Mouse (Mus musculus): ENCODE measurements around the gene Fam222a.

The Fam222a gene

GRCm38 (mm10) chr5:114611968-114612608, 44.3 kb downstream of the Fam222a start:
- in situ Hi-C loops (cut with MboI): loop anchor here (10.0 kb wide), 1 partner anchor 157 kb away; no protein-coding TSS in a partner anchor

DNA sequence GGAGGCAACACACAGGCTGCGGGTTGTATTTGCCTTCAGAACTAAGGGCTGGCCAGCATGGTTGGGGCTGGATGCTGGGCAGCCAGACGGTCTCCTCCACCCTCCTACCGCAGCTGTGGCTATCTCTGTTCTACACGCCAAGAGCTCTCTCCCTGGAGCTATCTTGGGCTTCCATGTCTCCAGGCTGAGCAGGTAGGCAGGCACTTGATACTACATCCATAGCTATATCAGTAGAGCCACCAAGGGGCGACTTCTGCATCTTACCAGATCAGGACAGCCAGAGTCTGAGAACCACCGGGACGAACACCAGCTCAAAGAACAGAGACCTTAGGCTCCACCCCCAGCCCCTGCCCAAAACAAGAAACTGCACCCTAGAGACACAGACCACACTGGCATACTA, 47.0 kb downstream of the Fam222a start:
- in situ Hi-C loops (cut with MboI): loop anchor here (10.0 kb wide), 1 partner anchor 160 kb away; no protein-coding TSS in a partner anchor

GRCm38 (mm10) chr5:114616336-114617061, 48.7 kb downstream of the Fam222a start:
- in situ Hi-C loops (cut with MboI): loop anchor here (10.0 kb wide), 1 partner anchor 162 kb away; no protein-coding TSS in a partner anchor

- in situ Hi-C loops (cut with MboI): loop anchor here (10.0 kb wide), 1 partner anchor 163 kb away; no protein-coding TSS in a partner anchor
These were observed 50.0 kb downstream of the Fam222a start for GRCm38 (mm10) chr5:114617809-114618208.

DNA sequence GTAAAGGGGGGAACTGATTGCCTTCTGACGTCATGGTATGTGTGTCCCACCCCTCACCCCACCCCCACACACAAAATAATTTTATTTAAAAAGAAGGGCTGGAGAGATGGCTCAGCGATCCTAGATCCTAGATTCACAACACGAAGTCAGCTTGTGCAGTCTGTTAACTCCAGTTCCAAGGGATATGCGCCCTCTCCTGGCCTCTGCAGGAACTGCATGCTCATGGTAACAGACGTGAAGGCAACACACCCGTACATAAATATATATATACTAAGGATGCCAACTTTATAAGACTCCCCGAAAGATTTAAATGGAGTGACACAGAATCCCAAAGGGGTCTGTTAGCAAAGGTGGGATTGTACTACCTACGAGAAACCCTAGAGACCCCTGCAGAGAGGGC, 51.0 kb downstream of the Fam222a start:
- in situ Hi-C loops (cut with MboI): loop anchor here (10.0 kb wide), 1 partner anchor 164 kb away; no protein-coding TSS in a partner anchor

DNA sequence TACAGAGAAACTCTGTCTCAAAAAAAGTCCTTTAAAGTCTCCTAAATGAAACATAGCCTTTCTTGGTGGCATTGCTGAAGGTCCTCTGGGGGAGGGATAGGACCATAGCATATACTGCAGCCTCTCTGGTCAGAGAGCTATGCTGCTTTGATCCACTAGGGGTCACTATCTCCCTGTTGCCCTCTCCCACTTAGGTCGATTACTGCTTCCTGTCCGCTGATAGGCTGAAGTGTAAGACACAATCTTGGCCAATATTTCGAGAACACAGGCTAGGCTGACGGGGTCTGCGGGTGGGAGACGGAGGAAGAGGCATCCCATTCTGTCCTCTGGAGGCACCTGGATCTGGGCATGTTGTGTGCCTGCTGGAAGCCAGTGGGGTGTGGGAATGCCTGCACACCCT, 52.5 kb downstream of the Fam222a start:
- in situ Hi-C loops (cut with MboI): no loop called here

GRCm38 (mm10) chr5:114625590-114625989, 57.8 kb downstream of the Fam222a start:
- in situ Hi-C loops (cut with MboI): no loop called here

- in situ Hi-C loops (cut with MboI): no loop called here
These were observed 63.5 kb downstream of the Fam222a start for GRCm38 (mm10) chr5:114631336-114631735.

- in situ Hi-C loops (cut with MboI): no loop called here
These were observed 68.3 kb downstream of the Fam222a start for GRCm38 (mm10) chr5:114636091-114636490.

GRCm38 (mm10) chr5:114638769-114639644, 71.2 kb downstream of the Fam222a start:
- in situ Hi-C loops (cut with MboI): no loop called here

GRCm38 (mm10) chr5:114639645-114639957, 71.8 kb downstream of the Fam222a start:
- in situ Hi-C loops (cut with MboI): no loop called here

- in situ Hi-C loops (cut with MboI): no loop called here
These were observed 73.0 kb downstream of the Fam222a start for GRCm38 (mm10) chr5:114640809-114641208.

- in situ Hi-C loops (cut with MboI): no loop called here
These were observed 77.1 kb downstream of the Fam222a start for GRCm38 (mm10) chr5:114644918-114645317.

- in situ Hi-C loops (cut with MboI): no loop called here
These were observed 78.1 kb downstream of the Fam222a start for GRCm38 (mm10) chr5:114645916-114646315.

GRCm38 (mm10) chr5:114647211-114647974, 79.6 kb downstream of the Fam222a start:
- in situ Hi-C loops (cut with MboI): no loop called here

DNA sequence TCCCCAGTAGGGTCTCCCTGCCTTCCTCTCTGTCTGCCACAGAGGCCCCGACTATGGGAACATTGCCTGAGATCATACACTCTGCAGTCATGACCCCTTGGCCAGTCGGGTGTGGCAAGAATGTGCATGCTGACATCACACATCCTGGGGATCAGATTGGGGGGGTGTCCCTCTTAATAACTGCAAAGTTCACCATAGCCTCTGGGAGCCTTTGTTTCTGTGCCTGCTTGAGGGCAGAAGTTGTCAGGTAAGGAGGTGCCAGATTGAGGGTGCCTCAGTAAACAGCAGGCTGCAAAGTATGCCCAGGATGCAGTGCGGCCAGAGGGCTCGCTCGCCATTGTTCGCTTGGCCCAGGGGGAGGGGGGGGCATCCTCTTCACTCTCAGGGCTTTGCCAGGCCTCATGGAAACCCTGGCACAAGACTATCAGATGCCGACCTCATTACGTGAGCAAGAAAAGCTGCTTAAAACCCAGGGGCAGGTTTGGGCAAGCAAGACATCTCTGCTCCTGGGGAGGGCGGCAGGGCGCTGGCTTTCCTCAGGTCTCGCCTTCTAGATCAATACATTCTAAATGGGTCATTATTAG, 81.0 kb downstream of the Fam222a start:
- in situ Hi-C loops (cut with MboI): no loop called here

DNA sequence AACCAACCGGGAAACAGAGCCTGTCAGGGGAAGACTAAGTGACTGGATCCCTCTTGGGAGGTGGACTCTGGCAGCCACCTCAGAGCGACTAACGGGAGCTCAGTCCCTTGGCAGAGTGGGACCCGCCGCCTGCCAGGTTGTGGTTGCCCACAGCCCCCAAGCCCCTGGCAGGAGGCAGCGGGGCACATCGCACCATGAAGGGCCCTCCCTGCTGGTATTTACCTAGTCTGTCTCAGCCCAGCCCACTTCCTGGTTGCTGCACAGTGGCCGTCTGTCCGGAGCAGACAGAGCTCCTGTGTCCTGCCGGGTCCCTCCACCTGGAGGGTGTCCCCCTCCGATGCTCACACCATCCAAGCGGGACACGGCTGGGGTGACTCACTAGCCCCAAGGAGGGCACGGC, 83.2 kb downstream of the Fam222a start:
- in situ Hi-C loops (cut with MboI): no loop called here

DNA sequence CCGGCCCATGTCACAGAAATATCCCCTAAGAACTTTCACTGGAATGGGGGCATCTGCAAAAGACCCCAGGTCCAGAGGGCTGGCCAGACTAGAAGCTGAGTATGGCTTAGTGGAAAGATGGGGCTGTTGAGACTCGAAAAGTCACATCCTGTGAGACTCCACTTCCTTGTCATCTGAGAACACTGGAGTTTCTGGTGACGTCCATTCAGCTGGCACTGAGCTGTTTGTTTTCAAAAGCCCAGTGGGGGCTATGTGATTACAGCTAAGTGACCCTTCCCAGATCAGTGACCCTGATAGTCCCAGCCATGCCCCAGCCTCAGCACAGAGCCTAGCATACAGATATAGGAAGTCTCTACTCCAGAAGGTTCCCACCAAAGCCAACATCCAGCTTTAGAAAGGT, 83.6 kb downstream of the Fam222a start:
- in situ Hi-C loops (cut with MboI): no loop called here

- in situ Hi-C loops (cut with MboI): no loop called here
These were observed 86.0 kb downstream of the Fam222a start for GRCm38 (mm10) chr5:114653656-114654437.

DNA sequence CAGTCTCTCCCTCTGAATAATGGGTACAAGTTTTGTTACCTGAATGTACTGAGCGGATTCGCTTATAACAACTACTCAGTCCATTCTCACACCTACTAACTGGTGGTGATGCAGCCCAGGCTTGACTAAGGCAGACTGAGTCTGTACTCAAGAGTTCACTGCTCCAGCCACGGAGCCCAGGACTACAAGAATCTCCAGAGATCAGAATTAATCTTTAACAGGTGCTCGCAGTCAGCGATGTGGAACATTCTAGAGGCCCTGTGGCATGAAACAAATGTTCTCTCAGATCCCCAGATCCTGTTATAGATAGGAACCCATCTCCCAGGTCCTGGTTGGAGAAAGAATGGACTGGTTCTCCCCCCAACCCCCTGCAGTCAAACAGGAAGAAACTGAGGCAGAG, 87.9 kb downstream of the Fam222a start:
- in situ Hi-C loops (cut with MboI): no loop called here
